Mouse (Mus musculus): Measurements from ENCODE around the gene Gm9918.

Gene Gm9918

DNA sequence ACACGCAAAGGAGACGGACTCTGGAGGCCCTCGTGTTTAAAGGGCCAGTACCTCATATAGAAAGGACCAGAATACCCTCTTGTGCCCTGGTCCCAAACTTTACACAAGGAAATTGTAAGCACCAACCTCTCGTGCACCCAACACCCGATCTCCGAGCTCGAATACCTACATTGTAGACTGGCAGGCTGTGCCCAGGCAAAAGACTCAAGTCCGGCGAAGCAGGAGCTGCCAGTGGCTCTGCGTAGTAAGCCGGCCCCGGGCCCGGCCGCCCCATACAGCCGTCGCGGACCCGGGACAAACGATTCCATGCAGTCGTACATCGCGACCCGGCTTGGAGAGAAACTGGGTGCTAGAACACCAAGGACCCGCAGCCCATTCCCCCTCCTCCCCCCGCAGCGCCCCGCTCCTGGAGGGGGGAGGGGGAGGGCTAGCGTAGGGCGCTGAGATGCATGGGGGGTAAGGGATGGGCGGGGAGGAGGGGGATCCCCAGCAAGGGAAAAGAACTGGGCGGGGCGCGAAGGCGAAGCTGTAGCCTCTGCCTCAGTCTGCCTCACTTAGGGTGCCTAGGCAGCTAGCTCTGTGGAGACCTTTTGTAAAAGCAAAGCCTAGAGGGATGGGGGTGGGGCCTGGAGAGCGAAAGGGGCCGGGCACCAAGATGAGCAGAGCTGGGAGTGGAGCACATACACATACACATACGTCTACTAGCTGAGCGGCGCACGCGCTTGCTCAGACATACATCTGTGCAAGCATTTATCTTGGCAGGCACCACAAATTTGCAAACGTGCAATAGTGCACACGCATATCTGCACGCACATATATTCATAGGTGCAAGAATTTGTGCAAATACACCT, 24.2 kb upstream of the Gm9918 start:
- peak; percentile 60 to 68 for DNase-seq

DNA sequence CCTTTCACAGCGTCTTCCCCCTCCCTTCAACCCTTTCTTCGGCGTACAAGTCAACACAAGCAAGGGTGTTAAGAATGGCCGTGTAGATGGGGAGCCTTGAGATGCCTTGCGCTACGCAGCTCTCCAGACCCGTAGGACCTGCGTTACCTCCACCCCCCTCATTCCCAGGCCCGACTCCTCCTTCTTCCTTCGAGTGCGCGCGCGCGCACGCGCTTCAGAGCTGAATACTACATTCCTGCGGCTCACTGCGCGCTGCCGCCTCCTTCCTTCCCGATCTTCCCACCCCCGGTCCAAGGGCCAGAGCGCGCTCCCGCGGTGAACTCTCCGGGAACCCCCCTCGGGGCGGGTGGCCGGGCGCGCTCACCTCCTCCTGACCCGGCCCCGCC, 23.5 kb upstream of the Gm9918 start:
- DNase-seq, result peak; percentile 87 to 88

- peak; percentile 16 to 33 for DNase-seq
Measured at GRCm38 (mm10) chr15:102247252-102248130, 22.9 kb upstream of the Gm9918 start.

DNA sequence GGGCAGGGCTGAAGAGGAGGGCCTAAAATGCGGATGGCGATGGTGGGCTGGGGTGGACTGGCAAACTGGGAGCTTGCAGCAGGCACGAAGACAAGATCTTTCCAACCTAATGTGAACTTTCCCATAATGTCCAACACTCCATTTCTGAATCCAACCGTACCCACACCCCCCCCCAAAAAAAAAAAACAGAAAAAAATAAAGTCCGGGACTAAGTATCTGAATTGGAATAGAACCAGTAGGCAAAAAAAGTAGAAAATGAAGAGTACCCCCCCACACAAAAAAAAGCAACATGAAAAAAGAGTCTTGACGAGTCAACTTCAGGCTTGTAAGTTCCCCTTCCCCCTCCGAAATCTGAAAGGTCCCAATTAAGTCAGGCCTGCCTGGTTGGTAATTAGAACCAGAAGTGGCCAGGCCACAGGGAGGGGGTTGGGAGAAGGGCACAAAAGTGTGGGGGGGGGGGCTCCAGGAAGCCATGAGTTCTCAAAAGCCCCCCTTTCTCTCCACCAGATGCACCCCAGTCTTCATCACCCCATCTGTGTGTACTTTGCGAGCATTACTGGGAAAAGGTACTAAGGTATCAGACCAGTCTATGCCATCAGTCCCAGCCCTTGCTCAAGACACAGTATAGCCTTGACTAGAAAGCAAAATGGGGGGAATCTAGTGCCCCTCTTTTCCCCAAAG, 22.1 kb upstream of the Gm9918 start:
- DNase-seq, result no peak

- no peak for DNase-seq
Measured at GRCm38 (mm10) chr15:102248812-102249191, 21.6 kb upstream of the Gm9918 start.

- DNase-seq, result no peak
Measured at GRCm38 (mm10) chr15:102249251-102249691, 21.1 kb upstream of the Gm9918 start.

DNA sequence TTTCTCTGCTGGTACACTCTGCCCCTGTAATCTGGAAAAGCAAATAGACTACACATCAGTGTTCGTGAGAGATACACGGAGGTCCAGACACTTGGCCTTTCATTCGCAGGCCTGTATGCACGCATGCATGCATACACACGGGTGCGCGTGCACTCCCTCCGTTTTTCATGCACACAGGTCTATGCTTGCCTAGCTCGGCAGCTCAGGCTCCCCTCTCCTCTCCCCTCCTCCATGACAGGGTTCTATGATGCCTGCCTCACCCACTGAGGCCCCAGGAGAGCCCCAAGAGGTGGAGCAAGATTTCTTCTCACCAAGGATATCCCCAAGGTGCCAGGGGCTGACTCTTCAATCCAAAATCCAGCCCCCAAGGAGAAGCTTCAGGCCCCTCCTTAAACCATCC, 20.4 kb upstream of the Gm9918 start:
- DNase-seq, result no peak

- no peak for DNase-seq
Measured at GRCm38 (mm10) chr15:102250521-102250920, 19.8 kb upstream of the Gm9918 start.

- DNase-seq, result no peak
Measured at GRCm38 (mm10) chr15:102255547-102256255, 14.7 kb upstream of the Gm9918 start.

- DNase-seq, result peak in 1 of 2 experiments; percentile 20
Measured at GRCm38 (mm10) chr15:102256431-102257201, 13.7 kb upstream of the Gm9918 start.

GRCm38 (mm10) chr15:102257202-102258075, 12.9 kb upstream of the Gm9918 start, which contains the start of gene Rarg:
Gene Rarg, minus strand, starts transcription at chr15:102257517.
- peak; percentile 55 to 57 for DNase-seq

- peak; percentile 27 to 29 for DNase-seq
Measured at GRCm38 (mm10) chr15:102258076-102258470, 12.3 kb upstream of the Gm9918 start.

DNA sequence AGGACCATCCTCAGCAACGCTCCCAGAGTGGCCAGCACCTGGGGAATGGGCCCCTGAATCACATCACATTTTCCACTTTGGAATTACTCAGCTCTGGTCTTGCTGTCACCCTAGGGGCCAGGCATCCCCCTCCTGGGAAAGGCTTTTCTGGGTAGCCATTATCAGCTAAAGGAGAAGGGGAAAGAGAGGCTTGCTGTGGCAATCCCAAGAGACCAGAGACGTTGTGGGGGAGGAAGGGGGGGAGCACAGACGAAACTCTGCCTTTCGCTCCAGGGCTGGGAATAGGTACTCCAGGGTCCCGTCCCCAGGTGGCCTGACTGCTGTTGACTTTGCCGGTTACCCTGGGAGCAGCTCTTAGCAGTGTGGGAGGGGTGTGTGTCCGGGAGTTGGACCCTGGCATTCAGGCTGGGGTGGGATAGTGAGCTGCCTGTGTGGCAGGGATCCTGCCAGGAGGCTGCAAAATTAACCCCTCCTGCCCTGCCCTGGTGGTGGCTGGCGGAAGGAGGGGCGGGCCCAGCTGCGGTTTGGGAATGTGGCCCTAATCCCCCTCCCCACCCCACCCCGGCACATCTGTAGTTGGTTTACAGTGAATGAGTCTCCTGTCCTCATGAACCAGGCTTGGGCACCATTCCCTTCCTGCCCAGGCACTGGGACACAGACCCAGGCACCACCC, 11.6 kb upstream of the Gm9918 start:
- DNase-seq, result no peak

DNA sequence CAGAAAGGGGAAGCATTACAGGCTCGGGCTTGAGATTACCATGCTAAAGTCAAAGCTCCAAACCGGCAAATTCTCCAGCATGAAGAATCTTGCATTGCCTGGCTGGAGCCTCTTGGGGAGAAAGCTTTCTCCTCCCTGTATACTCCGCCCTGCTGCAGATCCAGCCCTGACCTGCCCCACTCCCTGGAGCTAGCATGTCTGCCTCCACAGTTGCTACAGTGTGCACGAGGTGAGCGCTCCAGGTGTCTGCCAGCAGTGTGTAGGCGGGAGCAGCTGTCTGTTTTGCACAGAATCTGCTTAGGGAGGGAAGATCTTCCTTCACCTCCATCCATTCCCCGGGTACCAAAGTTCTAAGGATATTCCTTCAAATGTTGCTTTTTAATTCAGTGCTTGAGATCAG, 7.8 kb upstream of the Gm9918 start:
- DNase-seq, result no peak

GRCm38 (mm10) chr15:102263037-102263436, 7.3 kb upstream of the Gm9918 start:
- no peak for DNase-seq

DNA sequence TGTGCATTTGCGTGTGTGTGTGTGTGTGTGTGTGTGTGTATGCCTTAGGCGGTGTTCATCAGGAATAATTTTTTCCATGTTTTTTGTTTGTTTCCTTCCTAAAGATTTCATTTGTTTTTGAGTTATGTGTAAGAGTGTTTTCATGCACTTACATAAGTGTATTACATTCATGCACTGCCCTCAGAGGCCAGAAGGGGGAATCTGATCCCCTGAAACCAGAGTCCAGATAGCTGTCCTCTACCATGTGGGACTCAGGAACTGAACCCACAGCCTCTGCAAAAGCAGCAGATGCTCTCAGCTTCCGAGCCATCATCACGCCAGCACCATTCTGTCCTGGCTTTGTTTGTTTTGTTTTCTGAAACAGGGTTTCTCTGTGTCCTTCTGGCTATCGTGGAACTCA, 4.8 kb upstream of the Gm9918 start:
- no peak for DNase-seq

GRCm38 (mm10) chr15:102271441-102271840, 1.1 kb downstream of the Gm9918 start:
- DNase-seq, result no peak

GRCm38 (mm10) chr15:102273982-102274716, 3.8 kb downstream of the Gm9918 start:
- no peak for DNase-seq

GRCm38 (mm10) chr15:102278726-102279091, 8.3 kb downstream of the Gm9918 start:
- no peak for DNase-seq

All from cerebellum, postnatal 36 days (tissue).